Comparison of ENCODE assay signal across 9 mouse cellular contexts in the genomic region with DNA sequence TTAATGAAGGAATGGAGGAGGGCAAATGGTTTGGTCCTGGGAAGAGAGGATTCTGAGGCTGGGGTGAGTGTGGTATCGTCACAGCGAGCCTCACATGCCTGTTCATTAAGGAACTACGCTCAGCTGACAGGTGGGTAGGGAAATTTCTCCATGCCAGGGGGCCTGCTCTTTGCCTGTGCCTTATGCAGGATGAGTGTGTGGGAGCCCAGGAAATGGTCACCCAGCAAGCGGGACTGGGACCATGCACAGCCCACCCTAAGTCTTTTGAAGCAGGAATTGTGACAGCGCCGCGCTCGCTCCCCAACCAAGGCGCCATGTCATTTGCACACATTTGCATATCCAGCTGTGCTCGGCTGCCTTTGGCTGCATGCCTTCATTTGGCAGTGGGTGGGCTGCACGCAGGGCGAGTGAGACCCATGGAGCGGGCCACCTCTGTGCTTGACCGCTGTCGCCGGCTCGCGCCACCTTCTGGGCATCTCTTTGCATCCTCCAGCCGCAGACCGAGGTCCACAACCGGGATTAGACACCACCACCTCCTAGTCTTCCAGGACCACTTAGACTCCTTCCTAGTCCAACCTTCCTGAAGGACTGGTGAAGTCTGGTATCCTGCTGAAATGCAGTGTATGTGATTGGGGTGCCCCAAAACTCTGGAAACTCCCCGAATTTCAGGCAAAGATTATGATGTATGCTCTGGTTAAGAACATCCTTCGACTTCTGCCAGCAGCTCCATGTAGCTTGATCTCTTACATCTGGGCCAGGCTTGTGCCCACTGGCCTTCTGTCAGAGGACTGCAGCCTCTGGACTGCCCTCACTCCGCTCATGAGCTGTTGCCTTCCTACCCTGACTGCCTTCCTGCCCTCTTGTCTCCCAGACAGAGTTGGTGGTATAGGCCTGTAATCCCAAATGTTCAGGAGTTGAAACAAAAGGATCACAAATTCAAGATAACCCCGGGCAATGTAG. TPM values are rescaled to one million over a fixed set of nuclear protein-coding genes. Genes with fewer than 3 reads are reported as not detected.
DNase-seq lines count a peak whose midpoint lies in the region; ATAC-seq and TF ChIP-seq lines count a peak whose summit lies in the region.
"Had no signal": no experiment of that assay in that cellular context is flagged by ENCODE, and none has a peak within 500 bp of the region (broad histone marks: within the 10 kb centered on the region; RNA-seq: fewer than 3 reads in every experiment).

No protein-coding gene starts in this region.

- peak; percentile 47 for DNase-seq in gastrocnemius, postnatal 10 days
- no peak for DNase-seq in gastrocnemius, adult 18-20 months (ENCODE audit: low spot score)
- peak; percentile 60 for DNase-seq in neural tube, embryonic 10.5 days (ENCODE audit: extremely low spot score, low spot score)
- DNase-seq in thymus, postnatal 25 days = no peak
- DNase-seq in layer of hippocampus, adult 9-11 months = no peak

- no peak overlapping the region for H3K9ac ChIP-seq in embryonic facial prominence, embryonic 15.5 days
- H3K9ac ChIP-seq in intestine, embryonic 16.5 days (ENCODE audit: low read depth, low read length) = no peak overlapping the region

- H3K27me3 ChIP-seq in C2C12 (ENCODE audit: control insufficient read depth, insufficient read depth, insufficient read length) = no peaks in the 10 kb centered on the region
- H3K27me3 ChIP-seq in embryonic facial prominence, embryonic 15.5 days = peaks cover 44% of the 10 kb centered on the region
- peaks cover 24% of the 10 kb centered on the region for H3K27me3 ChIP-seq in intestine, embryonic 16.5 days (replicated peaks; ENCODE audit: control insufficient read depth, insufficient read depth, low read length)

- TF ChIP-seq CTCF in C2C12 (IDR thresholded peaks at IDR 0.05; ENCODE audit: control insufficient read depth, insufficient read depth, insufficient read length) = peak; percentile 25

- H3ac ChIP-seq in C2C12 (ENCODE audit: control insufficient read depth, insufficient read length, low read depth) = no peak overlapping the region

- no peaks in the 10 kb centered on the region for H3K79me3 ChIP-seq in C2C12 (ENCODE audit: low read depth)

- no peaks in the 10 kb centered on the region for H3K79me2 ChIP-seq in C2C12 (ENCODE audit: control insufficient read depth, insufficient read depth)

- H3K4me1 ChIP-seq in embryonic facial prominence, embryonic 15.5 days = peaks cover 25% of the 10 kb centered on the region
- peaks cover 12% of the 10 kb centered on the region for H3K4me1 ChIP-seq in intestine, embryonic 16.5 days (ENCODE audit: control insufficient read depth, insufficient read depth, low read length)

- 11% methylated on average over 25 of the region's 25 CpGs for WGBS in embryonic facial prominence, embryonic 15.5 days
- 13% methylated on average over 25 of the region's 25 CpGs for WGBS in intestine, embryonic 16.5 days

- H3K4me3 ChIP-seq in C2C12 (ENCODE audit: insufficient read depth, poor library complexity, severe bottlenecking) = no peak overlapping the region
- peak overlapping the region; percentile 40 for H3K4me3 ChIP-seq in embryonic facial prominence, embryonic 15.5 days (replicated peaks)
- H3K4me3 ChIP-seq in intestine, embryonic 16.5 days (ENCODE audit: low read length) = peak overlapping the region; percentile 45

- H3K9me3 ChIP-seq in embryonic facial prominence, embryonic 15.5 days (replicated peaks) = no peaks in the 10 kb centered on the region
- no peaks in the 10 kb centered on the region for H3K9me3 ChIP-seq in intestine, embryonic 16.5 days (ENCODE audit: control insufficient read depth, low read length)
- H3K9me3 ChIP-seq: G1E had no signal

- peak overlapping the region; percentile 76 for H3K4me2 ChIP-seq in embryonic facial prominence, embryonic 15.5 days (replicated peaks)
- peak overlapping the region; percentile 85 for H3K4me2 ChIP-seq in intestine, embryonic 16.5 days (ENCODE audit: low read depth, low read length)

- ATAC-seq in embryonic facial prominence, embryonic 15.5 days (ENCODE audit: insufficient number of reproducible peaks, low FRiP score, low TSS enrichment, low read depth) = peak; percentile 20; the same call in 1 of the 2 replicates
- ATAC-seq in intestine, embryonic 16.5 days = no peak

- H3K36me3 ChIP-seq in C2C12 (ENCODE audit: control insufficient read depth, insufficient read depth) = no peaks in the 10 kb centered on the region
- no peaks in the 10 kb centered on the region for H3K36me3 ChIP-seq in embryonic facial prominence, embryonic 15.5 days
- no peaks in the 10 kb centered on the region for H3K36me3 ChIP-seq in intestine, embryonic 16.5 days (ENCODE audit: control insufficient read depth, insufficient read depth, low read length)

- H3K27ac ChIP-seq in embryonic facial prominence, embryonic 15.5 days (replicated peaks) = no peak overlapping the region
- H3K27ac ChIP-seq in intestine, embryonic 16.5 days (ENCODE audit: low read length) = no peak overlapping the region

TF ChIP-seq in C2C12, 6 proteins besides CTCF, POLR2A, EP300 and RAD21:
- no peak for TF ChIP-seq MAX (IDR thresholded peaks at IDR 0.05)
- TF ChIP-seq MYOD1 (IDR thresholded peaks at IDR 0.05; ENCODE audit: control insufficient read depth, insufficient read length, low read depth) = no peak
- TF ChIP-seq MYOG (IDR thresholded peaks at IDR 0.05; ENCODE audit: control insufficient read depth, extremely low read depth, insufficient read length) = no peak
- no peak for TF ChIP-seq CEBPB (IDR thresholded peaks at IDR 0.05; ENCODE audit: low read depth)
- no peak for TF ChIP-seq FOSL1 (IDR thresholded peaks at IDR 0.05; ENCODE audit: insufficient read depth, low read length, poor library complexity, severe bottlenecking)
- TF ChIP-seq USF1 (IDR thresholded peaks at IDR 0.05; ENCODE audit: low read depth) = no peak

RNA-seq across cellular contexts. Expression of gene Smug1, which starts 17.0 kb away (rescaled TPM):
- 10 to 100 TPM; 10.5 to 12.2 TPM for total RNA-seq in gastrocnemius, postnatal 10 days (2021)
- total RNA-seq in gastrocnemius, adult 18-20 months (2021) = 10 to 100 TPM in 1 of 2 experiments, 1 to 10 TPM in 1; 9.4 to 11.3 TPM
- polyA plus RNA-seq in C2C12 (2012; fragmentation: generic; extraction: Trizol) = 15.7 TPM
- 17.9 and 18.0 TPM in 2 replicates for polyA plus RNA-seq in embryonic facial prominence, embryonic 15.5 days (2015; fragmentation: Nextera tagmentation; extraction: Ambion mirVana)
- 20.2 and 22.1 TPM in 2 replicates for polyA plus RNA-seq in intestine, embryonic 16.5 days (2015; fragmentation: Nextera tagmentation; extraction: Ambion mirVana)

RNA-seq across cellular contexts. Expression of gene Cbx5, which starts 55.7 kb away (rescaled TPM):
- total RNA-seq in gastrocnemius, postnatal 10 days (2021) = 10 to 100 TPM; 49.9 to 61.2 TPM
- total RNA-seq in gastrocnemius, adult 18-20 months (2021) = 10 to 100 TPM; 25.4 to 35.6 TPM
- 52.3 TPM for polyA plus RNA-seq in C2C12 (2012; fragmentation: generic; extraction: Trizol)
- 84.3 and 86.2 TPM in 2 replicates for polyA plus RNA-seq in embryonic facial prominence, embryonic 15.5 days (2015; fragmentation: Nextera tagmentation; extraction: Ambion mirVana)
- 60.0 and 70.4 TPM in 2 replicates for polyA plus RNA-seq in intestine, embryonic 16.5 days (2015; fragmentation: Nextera tagmentation; extraction: Ambion mirVana)

RNA-seq across cellular contexts. Expression of gene Hnrnpa1, which starts 56.3 kb away (rescaled TPM):
- total RNA-seq in gastrocnemius, postnatal 10 days (2021) = 100 to 1,000 TPM; 177 to 187 TPM
- 10 to 100 TPM; 77.2 to 94.8 TPM for total RNA-seq in gastrocnemius, adult 18-20 months (2021)
- polyA plus RNA-seq in C2C12 (2012; fragmentation: generic; extraction: Trizol) = 625 TPM
- polyA plus RNA-seq in embryonic facial prominence, embryonic 15.5 days (2015; fragmentation: Nextera tagmentation; extraction: Ambion mirVana) = 667 and 669 TPM in 2 replicates
- 472 and 503 TPM in 2 replicates for polyA plus RNA-seq in intestine, embryonic 16.5 days (2015; fragmentation: Nextera tagmentation; extraction: Ambion mirVana)

Comparison
In these comparisons a context has a peak if more than half of its experiments do, and no peak if none do; other contexts are left out.
1. DNase-seq: peak in gastrocnemius, postnatal 10 days (single experiment) and neural tube, embryonic 10.5 days (single experiment); none in gastrocnemius, adult 18-20 months (single experiment), thymus, postnatal 25 days (single experiment) and layer of hippocampus, adult 9-11 months (single experiment).